Mouse (Mus musculus) heart, postnatal 14 days (tissue): Measurements from ENCODE around the gene Lmo7. TPM values are rescaled to one million over a fixed set of nuclear protein-coding genes. Genes with fewer than 3 reads are reported as not detected.

Experiments used
- DNase-seq, 2 experiments: peaks; one replicate each; pipeline ENCODE4 v3.0.0; 2021 to 2022
- intact Hi-C: fragments of 180-260 bp; cut with DNase I; formaldehyde crosslinking; loops from one replicate; pipeline ENCODE4 v1.15.1; 2025
- total RNA-seq, 2 experiments: library from RNA; stranded (reverse); gene quantifications; 2 replicates each; pipeline ENCODE4 v1.2.3; 2021

Gene Lmo7
- total RNA-seq, 2 experiments from 2014 or later: 375 to 378 TPM

DNA sequence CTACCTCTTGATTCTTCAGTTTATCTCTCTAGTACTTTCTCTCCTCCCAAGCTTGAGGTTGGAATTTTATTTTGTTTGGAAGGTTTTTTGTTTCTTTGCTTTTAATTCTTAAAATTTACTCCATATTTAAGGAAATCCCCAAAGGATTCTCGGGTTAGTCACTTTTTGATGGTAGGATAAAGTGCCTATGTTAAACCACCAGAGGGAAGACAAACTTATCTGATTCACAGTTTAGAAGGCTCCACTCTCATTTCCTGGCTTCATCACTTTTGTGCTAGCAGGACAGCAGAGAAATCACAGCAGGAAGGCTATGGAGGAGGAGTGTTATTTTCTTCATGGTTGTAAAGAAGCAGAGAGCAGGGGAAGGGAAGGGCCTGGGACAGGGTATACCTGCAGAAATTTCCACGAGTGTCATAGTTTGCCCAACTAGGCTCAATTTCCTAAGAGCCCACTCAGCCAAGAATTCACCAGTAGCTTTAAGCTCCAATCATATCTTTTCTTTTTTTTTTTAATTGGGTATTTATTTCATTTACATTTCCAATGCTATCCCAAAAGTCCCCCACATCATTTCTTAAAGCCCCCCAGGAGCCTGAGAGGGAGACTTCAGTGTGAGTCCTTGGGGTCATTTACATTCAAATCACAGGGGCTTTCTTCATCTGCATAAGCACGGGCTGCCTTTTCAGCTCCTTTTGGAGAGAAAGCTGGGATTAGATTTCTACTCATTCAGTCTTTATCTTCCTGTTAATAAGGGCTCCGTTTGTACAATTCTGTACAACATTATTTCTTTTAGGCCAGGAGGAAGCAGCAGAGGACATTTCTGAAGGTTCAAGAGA lies 46.8 kb downstream of the Lmo7 start:
- intact Hi-C loops: loop anchor here (5.0 to 10.0 kb wide), 2 partner anchors 731 to 1218 kb away; no protein-coding TSS in a partner anchor

DNA sequence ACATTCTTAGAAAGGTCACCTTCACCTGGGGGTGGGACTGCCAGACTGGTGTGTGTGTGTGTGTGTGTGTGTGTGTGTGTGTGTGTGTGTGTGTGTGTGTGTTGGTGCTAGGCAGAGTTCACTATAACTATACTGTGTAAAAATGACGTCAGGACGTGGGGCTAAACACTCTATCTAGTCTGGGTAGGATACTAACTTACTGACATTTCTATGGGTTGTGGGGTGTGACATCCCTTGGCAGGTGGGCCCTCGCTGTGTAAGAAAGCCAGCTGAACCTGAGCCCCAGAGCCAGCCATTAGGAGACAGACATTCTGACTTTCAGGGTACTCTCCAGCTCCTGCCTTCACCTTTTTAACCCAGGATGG lies 47.4 kb downstream of the Lmo7 start:
- DNase-seq: no peak
- intact Hi-C loops: loop anchor here (5.0 to 10.0 kb wide), 2 partner anchors 730 to 1218 kb away; no protein-coding TSS in a partner anchor

More for the DNA sequence above, 46.8 kb downstream of the Lmo7 start:
- no peak for DNase-seq

DNA sequence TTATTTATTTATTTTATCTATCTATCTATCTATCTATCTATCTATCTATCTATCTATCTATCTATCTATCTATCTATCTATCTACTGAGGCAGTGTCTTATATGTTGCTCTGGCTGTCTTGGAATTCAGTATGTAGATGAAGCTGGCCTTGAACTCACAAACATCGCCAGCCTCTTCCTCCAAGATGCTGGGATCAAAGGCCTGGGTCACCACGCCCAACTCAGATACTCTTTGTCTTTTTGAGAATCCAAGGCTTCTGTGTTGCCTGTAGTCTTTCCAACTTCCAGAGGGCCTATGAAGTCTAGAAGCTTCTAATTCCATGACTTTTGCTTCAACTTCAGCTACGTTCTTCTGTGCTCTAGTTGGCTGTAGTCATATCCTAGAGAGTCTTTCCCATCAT lies 48.7 kb downstream of the Lmo7 start:
- no peak for DNase-seq
- intact Hi-C loops: loop anchor here (5.0 to 10.0 kb wide), 2 partner anchors 729 to 1216 kb away; no protein-coding TSS in a partner anchor

DNA sequence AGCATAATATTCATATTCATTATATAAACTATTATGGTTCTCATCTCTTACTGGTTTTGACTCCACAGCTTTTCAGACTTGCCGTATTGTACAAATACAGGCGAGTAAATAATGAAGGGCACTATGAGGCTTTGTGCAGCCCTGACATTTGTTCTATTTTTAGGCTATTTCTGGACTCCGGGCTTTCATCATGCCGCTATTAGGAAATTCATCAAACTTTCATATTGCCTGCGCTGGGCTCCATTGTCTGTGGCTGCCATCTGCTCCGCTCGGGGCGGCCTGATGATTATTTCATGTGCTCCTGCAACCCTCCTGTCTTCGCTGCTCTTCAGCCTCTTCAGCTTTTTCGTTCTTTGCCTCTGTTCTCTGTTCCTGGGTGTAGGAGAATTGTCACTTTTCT lies 50.3 kb downstream of the Lmo7 start:
- no peak for DNase-seq
- intact Hi-C loops: loop anchor here (5.0 kb wide), 1 partner anchor 147 kb away; no protein-coding TSS in a partner anchor

DNA sequence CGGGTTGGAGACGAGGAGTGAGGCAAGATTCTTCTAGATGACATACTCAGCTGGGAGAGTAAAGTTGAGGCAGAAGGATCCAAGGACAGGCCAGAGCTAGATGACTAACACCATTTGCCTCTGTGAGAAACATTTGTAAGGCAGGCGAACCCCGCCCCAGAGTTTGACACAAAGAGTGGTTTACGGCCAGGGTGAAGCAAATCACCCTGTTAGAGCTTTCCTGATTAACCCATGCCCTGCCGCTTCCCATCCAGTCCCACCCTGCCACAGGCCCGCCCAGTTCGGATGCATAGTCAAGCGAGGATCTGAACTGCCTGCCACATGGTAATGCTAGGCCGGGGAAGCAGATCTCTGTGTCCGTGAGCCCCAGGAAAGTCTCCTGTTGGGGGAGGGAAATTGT lies 51.5 kb downstream of the Lmo7 start:
- intact Hi-C loops: loop anchor here (5.0 kb wide), 1 partner anchor 146 kb away; no protein-coding TSS in a partner anchor

DNA sequence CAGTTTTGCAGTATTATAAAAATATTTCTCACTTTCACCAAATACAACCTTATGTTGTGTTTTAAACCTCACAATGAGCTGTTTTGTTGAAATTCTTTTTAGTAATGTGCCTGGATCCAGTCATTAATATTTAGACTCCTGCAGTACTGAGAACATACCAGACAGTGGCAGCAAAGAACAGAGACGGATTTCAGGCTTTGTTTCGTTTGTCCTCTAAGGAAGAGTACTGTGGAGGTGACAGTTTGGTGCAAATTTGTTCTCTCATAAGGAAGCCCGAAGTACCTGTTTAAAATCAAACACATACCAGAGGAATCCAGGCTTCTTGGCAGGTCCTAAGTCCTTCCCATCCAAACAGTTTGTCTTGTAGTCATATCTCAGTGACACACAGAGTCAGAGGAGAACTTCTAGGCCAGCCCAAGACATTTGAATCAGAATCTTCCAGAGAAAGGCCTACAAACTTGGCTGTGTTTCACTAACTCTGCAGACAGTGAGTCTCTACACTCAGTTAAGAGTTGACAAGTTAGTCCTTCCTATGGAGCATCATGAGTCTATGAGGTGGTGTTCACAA lies 52.3 kb downstream of the Lmo7 start:
- DNase-seq: peak; percentile 8 to 47
- intact Hi-C loops: loop anchor here (2.0 to 5.0 kb wide), 3 partner anchors 103 to 165 kb away; no protein-coding TSS in a partner anchor

More for the DNA sequence above, 51.5 kb downstream of the Lmo7 start:
- no peak for DNase-seq

DNA sequence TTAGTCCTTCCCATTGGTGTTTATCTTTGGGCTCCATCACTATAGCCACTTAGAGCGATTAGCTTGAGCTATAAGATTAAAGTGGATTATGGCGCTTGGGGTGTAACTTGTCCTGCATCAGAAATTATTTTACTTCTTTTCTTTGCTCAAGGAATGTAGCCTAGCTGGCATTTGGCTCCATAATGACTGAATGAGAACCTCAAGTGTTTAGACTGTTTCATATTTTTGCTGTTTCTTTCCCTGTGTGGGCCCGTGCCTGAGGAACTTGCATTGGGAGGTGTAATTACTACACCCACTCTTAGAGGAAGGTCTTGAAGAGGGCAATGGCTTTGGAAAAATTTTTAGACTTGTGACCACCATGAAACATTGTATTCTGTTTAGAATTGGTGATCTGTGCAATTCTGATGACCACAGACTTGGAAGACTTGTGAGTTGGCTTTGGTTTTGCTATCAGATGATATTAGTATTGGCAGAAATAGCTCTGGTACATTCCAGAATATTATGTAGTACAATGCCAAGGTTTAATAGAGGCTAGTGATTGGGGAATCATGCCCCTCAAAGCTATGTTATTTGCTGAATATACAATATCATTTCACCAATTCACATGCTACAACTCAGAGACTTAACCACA lies 54.7 kb downstream of the Lmo7 start:
- no peak for DNase-seq
- intact Hi-C loops: loop anchor here (5.0 kb wide), 1 partner anchor 143 kb away; no protein-coding TSS in a partner anchor

DNA sequence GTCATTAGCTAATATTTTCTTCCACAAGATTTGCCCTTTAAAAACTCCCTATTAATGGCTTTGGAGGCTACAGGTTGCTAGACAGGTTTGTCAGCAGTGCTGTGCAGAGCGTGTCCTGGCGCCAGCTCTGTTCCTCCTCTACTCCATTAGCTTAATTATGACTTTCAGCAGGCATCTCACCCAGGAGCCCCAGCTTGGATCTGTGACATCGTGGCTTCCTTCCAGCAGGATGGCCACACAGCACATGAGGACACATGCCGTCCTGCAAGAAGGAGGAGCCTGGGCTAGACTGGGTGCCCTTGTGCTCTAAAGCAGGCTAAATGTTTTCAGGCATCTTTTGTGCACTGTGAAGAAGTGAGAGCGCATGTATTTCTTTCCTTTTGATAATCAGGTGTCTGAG lies 58.1 kb downstream of the Lmo7 start:
- intact Hi-C loops: no loop called here
- DNase-seq: peak; percentile 40 to 62

DNA sequence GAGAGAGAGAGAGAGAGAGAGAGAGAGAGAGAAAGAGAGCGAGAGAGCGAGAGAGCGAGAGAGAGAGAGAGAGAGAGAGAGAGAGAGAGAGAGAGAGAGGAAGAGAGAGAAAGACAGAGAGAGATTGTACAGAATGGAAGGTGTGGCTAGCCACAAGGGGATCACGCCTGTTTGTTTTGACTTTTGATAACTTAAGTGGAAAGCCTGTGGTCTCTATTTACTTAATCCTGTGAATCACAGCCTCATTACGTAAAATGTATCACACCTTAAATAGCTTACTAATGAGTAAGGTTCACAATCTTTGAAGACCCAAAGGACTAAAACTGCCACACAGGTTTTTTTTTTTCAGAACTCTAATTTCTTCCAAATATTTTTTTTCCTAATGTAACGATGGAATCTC lies 58.7 kb downstream of the Lmo7 start:
- no peak for DNase-seq
- intact Hi-C loops: no loop called here

DNA sequence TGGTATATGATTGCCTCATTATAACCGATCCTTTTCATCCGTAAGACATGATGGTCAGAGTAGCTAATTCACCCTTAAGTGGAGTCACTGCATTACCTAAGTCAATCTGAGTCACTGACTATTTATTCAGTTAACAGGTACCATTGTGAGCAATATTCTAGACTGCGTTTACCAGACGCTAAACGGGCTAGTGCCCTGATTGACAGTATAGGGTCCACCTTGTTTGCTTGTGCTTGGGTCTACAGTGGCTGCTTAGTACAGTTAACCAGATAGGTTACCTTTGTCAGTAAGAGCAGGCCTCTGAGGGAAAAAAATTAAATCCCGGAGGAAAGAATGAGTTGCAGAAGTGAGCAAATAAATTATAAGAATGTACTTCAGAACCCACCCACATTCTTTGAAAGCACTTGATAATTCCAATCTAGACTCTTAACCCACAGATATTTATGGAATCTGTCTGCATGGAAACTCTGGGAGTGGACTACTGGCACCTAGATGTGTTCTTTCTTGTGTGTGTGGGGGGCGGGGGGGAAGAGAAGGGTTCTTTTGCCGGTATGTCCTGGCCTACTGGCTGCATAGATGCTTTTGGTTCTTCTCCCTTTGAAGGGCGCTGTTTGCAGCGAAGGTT lies 64.9 kb downstream of the Lmo7 start:
- intact Hi-C loops: no loop called here
- DNase-seq: no peak

DNA sequence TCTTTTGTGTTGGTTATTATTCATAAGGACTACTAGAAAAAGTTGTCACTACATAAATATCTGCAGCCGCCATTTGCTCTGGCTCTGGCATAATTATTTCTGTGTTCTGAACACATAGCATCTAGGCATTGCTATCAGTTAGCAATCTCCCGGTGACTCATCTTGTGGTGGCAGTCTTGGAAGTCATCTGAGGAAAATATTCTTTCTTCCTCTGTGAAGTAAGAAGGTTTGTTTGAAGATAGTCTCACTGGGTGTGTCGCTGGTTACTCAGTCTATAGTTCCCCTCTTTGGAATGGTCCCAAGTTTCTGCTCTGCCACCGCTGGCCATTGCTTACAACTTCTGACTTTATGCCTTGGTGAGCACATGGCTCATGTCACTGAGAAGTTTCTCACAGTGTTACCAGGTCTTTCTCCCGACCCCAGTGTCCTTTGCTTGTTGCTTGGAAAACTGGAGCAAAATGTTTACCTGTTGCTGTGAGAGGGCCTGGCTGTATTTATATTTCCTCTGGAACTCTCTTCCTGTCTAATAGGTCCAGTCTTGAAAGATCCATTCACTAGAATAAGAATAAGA lies 68.3 kb downstream of the Lmo7 start:
- DNase-seq: no peak
- intact Hi-C loops: no loop called here

DNA sequence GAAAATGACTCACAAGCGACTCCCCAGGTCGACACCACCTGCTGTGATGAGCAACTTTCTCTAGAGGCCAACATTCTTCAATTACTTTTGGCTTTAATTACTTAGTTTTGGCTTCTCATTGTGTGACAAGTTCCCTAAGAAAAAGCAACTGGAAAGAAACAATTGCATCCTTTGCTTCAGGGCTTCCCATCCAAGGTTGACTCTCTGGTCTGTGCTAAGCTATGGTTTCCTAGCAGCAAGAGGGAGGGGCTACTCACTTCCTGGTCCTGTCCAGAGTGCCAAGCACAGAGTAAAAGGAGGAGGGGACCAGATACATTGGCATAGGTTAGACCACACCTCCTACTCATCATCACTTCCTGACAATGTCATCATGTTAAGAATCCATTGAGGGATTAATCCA lies 69.0 kb downstream of the Lmo7 start:
- DNase-seq: no peak
- intact Hi-C loops: no loop called here

DNA sequence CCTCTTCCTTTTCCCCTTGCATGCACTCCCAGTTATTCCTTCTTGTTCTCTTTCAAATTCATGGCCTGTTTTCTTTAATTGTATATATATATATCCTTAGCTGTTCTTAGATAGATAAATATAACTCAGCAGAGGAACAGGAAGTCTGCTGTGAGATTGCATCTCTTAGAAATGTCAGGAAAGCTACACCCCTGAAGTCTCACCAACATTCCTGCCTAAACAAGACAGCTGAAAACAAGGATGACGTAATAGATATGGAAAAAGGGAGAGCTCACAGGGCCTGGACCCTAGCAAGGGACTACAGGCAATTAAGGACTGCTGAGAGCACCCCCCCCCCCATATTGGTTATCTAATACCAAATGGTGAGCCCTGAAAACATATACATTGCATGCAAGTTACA lies 71.9 kb downstream of the Lmo7 start:
- intact Hi-C loops: no loop called here
- DNase-seq: no peak

DNA sequence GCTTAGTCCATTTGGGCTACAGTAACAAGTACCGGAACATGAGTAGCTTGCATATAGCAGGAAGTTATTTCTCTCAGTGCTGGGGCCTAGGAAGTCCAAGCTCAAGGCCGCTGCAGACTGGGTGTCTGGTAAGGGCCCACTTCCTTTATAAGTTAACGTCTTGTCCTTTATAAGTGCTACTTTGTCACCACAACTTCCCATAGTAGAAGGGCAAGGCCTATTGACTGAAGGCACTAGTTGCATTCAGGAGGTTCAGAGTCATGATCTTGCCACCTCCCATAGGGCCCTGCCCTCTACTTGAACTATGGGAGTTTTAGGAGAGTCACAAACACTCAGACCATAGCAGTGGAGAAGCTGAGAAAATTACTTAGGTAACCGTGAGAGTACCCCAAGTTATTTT lies 74.4 kb downstream of the Lmo7 start:
- intact Hi-C loops: no loop called here

DNA sequence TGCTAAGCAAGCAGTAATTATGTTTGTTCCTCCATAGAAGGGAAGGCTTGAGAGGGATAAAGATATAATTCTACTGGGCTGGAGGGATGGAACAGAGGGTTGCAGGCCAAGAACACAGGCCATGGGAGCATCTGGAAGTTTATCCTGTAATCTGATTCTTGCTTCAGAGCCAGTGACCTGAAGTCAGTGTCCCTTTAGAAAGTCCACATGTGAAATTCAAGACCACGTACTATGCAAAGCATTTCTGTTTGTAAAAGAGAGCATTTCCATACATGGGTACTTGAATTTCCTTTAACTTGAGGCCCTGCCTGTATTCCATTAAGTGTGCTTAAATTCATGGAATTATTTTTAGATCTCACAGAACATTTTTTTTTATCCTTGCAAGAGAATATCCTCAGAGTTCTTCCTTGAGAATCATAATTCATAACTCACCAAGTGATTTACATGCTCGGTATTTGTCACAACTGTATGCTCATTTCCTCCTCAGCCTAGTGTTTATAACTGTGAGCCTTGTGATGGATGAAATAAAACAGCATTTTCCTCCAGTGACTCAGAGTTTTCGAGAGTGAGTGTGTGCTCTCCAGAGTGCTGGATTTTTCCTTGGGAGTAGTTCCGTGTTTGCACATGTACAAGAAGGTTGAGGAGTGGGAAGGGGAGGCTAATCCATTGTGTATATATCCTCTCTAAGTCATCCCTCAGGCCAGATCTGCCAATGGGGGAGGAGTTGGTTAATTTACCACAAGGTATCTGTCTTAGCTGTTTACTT lies 75.0 kb downstream of the Lmo7 start:
- DNase-seq: no peak
- intact Hi-C loops: no loop called here

More for the DNA sequence above, 74.4 kb downstream of the Lmo7 start:
- no peak for DNase-seq

DNA sequence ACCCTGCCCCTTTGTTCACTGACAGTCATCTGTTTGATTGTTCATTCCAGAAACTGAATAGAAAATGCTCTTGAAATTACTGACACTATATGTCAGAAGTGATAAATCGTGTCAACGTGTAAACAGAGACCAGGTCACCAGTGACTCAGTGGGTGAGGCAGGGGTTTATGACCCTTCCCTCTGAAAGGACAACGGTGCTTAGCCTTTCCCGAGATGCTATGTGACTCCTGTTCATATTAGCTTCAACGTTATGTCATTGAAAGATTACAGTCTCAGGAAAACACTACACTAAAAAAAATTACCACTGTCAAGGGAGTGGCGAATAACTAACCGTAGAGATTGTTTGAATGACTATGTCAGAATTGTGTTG lies 75.6 kb downstream of the Lmo7 start:
- DNase-seq: no peak
- intact Hi-C loops: no loop called here

DNA sequence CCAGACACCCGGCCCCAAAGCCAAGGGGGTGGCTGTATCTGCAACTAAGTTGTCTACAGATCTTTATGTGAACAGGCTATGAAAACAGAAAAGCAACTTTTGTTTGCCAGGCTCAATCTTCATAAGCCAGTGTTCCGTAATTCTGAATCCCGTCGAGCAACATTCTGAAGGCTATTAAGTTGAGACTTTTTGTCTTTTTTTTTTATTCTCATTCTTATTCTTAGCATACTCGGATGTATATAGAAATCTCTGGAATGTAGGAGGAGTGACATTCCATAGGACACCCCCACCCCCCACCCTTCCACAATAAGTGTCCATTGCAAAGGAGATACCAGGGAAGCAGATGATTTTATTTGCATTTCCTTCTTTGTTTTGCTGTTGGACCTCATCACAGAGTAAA lies 76.3 kb downstream of the Lmo7 start:
- intact Hi-C loops: no loop called here
- no peak for DNase-seq

DNA sequence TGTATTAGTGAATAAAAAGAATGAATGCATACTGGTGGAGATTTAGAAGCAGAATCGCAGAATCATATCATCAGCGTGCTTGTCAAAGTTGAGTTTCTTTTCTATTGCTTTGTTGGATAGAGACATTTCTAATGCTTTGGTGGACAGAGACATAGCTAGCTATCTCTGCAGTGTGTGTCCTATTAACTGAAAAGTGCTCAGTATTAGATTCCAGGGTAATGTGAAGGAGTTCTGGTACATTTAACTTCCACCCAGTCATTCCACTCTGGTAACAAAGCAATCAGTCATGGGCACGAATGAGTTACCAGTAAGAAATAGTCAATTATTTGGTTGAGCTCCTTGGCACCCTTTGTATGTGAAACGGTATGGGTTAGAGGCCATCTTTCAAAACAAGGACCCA lies 76.8 kb downstream of the Lmo7 start:
- no peak for DNase-seq
- intact Hi-C loops: no loop called here

DNA sequence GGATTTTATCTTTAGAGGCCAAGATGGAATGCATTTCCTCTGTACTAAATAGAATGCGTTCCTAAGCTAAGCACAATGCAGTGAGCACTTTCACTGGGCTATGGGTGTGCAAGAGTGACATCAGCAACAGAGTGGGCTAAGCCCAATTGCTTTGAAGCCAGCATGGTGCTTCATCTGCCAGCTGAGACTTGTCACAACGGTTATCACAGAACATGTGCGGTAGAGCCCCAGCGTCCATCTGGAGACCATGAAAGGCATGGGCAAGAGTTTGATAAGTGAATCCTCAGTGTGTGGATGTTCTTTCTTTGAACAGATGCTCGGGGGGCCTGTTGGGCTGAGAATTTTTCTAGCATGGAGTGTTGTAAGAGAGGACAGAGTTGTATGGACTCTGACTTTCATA lies 86.7 kb downstream of the Lmo7 start:
- intact Hi-C loops: no loop called here
- no peak for DNase-seq

DNA sequence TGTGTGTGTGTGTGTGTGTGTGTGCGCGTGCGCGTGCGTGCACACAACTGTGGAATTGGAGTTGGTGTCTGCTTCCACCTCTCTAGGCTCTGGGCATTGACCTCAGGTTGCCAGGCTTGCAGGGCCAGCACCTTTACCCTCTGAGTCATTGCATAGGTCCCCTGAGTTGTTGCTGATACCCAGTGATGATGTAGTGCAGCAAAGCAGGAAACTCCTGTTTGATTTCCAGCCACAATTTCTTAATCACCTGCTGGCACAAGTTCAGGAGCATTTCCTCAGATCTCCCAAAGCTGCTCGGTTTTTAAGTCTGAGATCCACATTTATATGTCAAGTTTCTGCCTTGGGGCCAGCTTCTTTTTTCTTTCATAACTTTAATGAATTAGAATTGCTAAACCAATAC lies 92.6 kb downstream of the Lmo7 start:
- DNase-seq: no peak

More for the DNA sequence above, 92.6 kb downstream of the Lmo7 start:
- intact Hi-C loops: no loop called here
